Mouse (Mus musculus) kidney, adult 2 months (tissue): Measurements from ENCODE around the gene Dlec1.

Source experiments
- CTCF ChIP-seq: fragments of 200-500 bp; conservative IDR thresholded peaks from 2 replicates; pipeline ENCODE4 v1.5.1; 2011; ENCODE audit warnings: low read depth, mild to moderate bottlenecking, control low read depth, low read length, moderate library complexity, mixed read lengths; ENCODE audit not compliant: insufficient read depth, insufficient read length
- POLR2A ChIP-seq: fragments of 200-500 bp; IDR thresholded peaks from one replicate; pipeline ENCODE4 v1.6.1; 2011; ENCODE audit warnings: low read depth, low read length, control low read depth

DNA sequence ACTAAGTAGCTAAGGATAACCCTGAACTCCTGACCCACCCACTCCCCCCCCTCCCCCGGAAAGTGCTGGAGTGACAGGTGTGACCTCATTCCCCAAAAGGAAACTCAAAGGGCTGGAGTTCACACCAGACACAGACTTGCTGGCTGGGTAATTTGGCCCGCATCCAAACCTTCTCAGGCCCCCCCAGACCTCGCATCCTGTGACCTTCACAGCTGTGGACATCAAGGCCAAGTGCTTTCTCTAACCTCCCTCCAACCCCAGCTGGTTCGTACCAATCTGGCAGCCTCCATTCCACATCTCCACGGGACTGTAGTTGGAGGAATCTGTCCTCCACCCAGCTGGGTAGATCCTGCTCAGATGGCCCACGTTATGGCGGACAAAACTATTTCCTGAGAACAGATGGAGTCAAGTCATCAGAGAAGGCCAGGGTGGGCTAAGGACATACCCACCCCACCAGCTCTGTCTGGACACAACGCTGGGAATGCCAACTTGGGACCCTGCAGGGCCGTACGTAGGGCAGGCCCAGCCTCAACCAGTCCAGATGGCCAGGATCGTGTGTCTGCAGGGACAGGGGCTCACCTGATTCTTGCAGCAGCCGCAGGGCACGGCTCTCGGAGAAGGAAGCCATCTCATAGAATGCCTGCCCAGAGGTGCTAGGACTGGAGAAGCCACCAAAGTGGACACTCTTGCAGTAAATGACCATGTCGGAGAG is 28.9 kb upstream of the Dlec1 start:
- TF ChIP-seq CTCF (no peak), POLR2A (no peak)
